Mouse (Mus musculus) MN1 (cell line): ENCODE data around the gene Chil3.
"Not testable (repeated sequence)": the region's sequence is repeated elsewhere in the genome, so short reads cannot be mapped to it uniquely, and the experiment has no call there.

Experiments
- DNase-seq: peaks from one replicate; pipeline ENCODE4 v3.0.0-alpha.2; 2016; ENCODE audit warnings: low spot score

The Chil3 gene

GRCm38 (mm10) chr3:106167464-106167863 lies at the start of gene Chil3:
Chil3 (minus strand) TSS chr3:106167564.
- DNase-seq: no peak

- not testable (repeated sequence) for DNase-seq
Measured at GRCm38 (mm10) chr3:106198030-106198429, 30.7 kb upstream of the Chil3 start.

- not testable (repeated sequence) for DNase-seq
Measured at GRCm38 (mm10) chr3:106197246-106197645, 29.9 kb upstream of the Chil3 start.

GRCm38 (mm10) chr3:106196276-106196675 lies 28.9 kb upstream of the Chil3 start:
- DNase-seq: no peak

- no peak for DNase-seq
Measured at GRCm38 (mm10) chr3:106195486-106195885, 28.1 kb upstream of the Chil3 start.

- no peak for DNase-seq
Measured at GRCm38 (mm10) chr3:106187991-106188390, 20.6 kb upstream of the Chil3 start.

- no peak for DNase-seq
Measured at GRCm38 (mm10) chr3:106177509-106178189, 10.3 kb upstream of the Chil3 start.

GRCm38 (mm10) chr3:106174971-106175370 lies 7.6 kb upstream of the Chil3 start:
- DNase-seq: not testable (repeated sequence)

GRCm38 (mm10) chr3:106172506-106172905 lies 5.1 kb upstream of the Chil3 start:
- not testable (repeated sequence) for DNase-seq

GRCm38 (mm10) chr3:106171135-106171731 lies 3.9 kb upstream of the Chil3 start:
- DNase-seq: no peak

GRCm38 (mm10) chr3:106170522-106171053 lies 3.2 kb upstream of the Chil3 start:
- no peak for DNase-seq

- no peak for DNase-seq
Measured at GRCm38 (mm10) chr3:106154413-106154812, 13.0 kb downstream of the Chil3 start.

GRCm38 (mm10) chr3:106144081-106144480 lies 23.3 kb downstream of the Chil3 start:
- DNase-seq: no peak

- no peak for DNase-seq
Measured at GRCm38 (mm10) chr3:106131690-106132089, 35.7 kb downstream of the Chil3 start.

- no peak for DNase-seq
Measured at GRCm38 (mm10) chr3:106128807-106129493, 38.4 kb downstream of the Chil3 start.

- no peak for DNase-seq
Measured at GRCm38 (mm10) chr3:106126999-106127398, 40.4 kb downstream of the Chil3 start.

- no peak for DNase-seq
Measured at GRCm38 (mm10) chr3:106112929-106113328, 54.4 kb downstream of the Chil3 start, which contains the start of gene Chia1. Chia1 (plus strand) TSS chr3:106113229.
